Mouse (Mus musculus) left cerebral cortex, adult 2 months (tissue): ENCODE data around the gene Lmtk3. TPM values are rescaled to one million over a fixed set of nuclear protein-coding genes. Genes with fewer than 3 reads are reported as not detected.

ENCODE experiments used
- DNase-seq, 2 experiments: peaks; one replicate each; pipeline ENCODE4 v3.0.0; 2021 to 2022; ENCODE audit warnings: low spot score in 2 of 2, mixed read lengths in 1 of 2; ENCODE audit errors: extremely low spot score in 1 of 2
- H3K27ac ChIP-seq: fragments of 200-600 bp; 2 replicates; pipeline ENCODE4 v1.8.1; 2022
- H3K4me3 ChIP-seq: fragments of 200-600 bp; 2 replicates; pipeline ENCODE4 v1.8.1; 2022
- CTCF ChIP-seq: fragments of 200-600 bp; IDR thresholded peaks from 2 replicates; pipeline ENCODE4 v1.8.1; 2022; ENCODE audit warnings: antibody characterized with exemption, mild to moderate bottlenecking, moderate library complexity
- intact Hi-C: fragments of 180-260 bp; cut with DNase I; formaldehyde crosslinking; loops from one replicate; pipeline ENCODE4 v1.15.1; 2025
- long read RNA-seq, 2 experiments: library from polyadenylated mRNA; stranded (forward); transcript quantifications; one replicate each; pipeline ENCODE4 v2.0.0; 2021; ENCODE audit warnings: borderline mapping rate in 2 of 2
- total RNA-seq, 2 experiments: library from RNA; stranded (reverse); gene quantifications; 2 replicates each; pipeline ENCODE4 v1.2.3; 2021

Gene Lmtk3
- 100 to 1,000 TPM; 258 to 279 TPM for total RNA-seq
- long read RNA-seq, experiment 1, partial matches to known transcripts: 4 of 7 reads
- long read RNA-seq, experiment 1, other reads (novel, unspliced or antisense): 3 of 7 reads
- long read RNA-seq, experiment 2, partial matches to known transcripts: 7 of 9 reads
- long read RNA-seq, experiment 2, other reads (novel, unspliced or antisense): 2 of 9 reads

DNA sequence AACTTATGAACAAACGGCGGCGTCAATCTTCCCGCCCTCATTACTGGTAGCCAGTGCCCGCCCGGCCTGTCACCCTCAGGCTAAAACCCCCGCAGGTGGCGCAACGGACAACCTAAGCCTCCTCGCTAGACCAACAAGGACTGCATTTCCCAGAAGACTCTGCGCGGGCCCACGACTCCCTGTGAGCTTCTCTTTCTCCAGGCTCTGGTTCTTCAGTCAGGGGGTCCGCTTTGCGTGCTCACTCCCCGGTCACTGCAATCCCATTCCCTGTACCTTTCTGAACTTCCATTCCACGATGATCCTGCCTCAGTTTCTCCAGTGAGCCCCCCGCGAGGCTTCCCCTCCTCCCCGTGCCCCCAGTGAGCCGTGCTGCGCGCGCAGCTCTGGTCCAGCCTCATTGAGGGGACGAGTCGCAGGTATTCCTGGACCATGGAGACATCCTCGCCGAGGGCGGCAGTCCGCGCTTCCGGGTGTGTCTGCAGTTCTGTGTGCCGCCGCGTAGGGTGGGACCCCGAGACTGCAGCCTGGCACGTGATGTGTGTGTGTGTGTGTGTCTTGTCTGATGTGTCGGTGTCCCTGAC lies at the start of gene Lmtk3:
Lmtk3 (plus strand) TSS at position 228 of the 581 bp plus-strand sequence.
- H3K4me3 ChIP-seq: peak within 1 kb of the TSS; percentile 59
- intact Hi-C loops: loop anchor here (2.0 kb wide), 1 partner anchor 41 kb away; no protein-coding TSS in a partner anchor
- peak; percentile 74 to 78 for DNase-seq

DNA sequence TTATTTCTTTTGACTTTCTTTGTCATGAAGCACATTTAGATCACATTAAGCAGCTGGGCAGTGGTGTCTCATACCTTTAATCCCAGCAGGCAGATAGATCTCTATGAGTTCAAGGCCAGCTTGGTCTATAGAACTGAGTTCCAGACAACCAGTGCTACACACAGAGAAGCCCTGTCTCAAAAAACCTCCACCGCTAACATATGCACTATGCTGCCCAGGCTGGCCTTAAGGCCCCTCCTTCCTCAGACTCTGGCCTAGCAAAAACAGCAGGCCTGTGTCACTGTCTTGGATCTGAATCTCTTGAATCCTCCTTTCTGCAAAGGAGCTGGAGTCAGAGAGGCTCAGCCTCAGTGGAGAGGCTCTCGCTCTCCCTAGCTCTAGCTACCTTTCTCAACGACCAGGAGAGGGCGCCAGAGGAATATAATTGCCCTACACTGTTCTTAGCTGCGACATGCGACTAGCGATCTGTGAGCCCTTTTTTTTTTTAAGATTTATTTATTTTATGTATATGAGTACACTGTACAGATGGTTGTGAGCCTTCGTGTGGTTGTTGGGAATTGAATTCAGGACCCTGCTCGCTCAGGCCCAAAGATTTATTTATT lies 44.3 kb upstream of the Lmtk3 start:
- Histone ChIP-seq H3K4me3 (no peak overlapping the region), H3K27ac (no peak overlapping the region)
- intact Hi-C loops: loop anchor here (1.0 to 2.0 kb wide), 4 partner anchors 62 to 270 kb away; partner anchors contain the start of gene Kdelr1
- peak; percentile 82 to 84 for DNase-seq
- peak; percentile 82 for TF ChIP-seq CTCF

More for the DNA sequence above, at the start of gene Lmtk3:
- TF ChIP-seq CTCF: peak; percentile 10
- peak within 1 kb of the TSS; percentile 97 for H3K27ac ChIP-seq

DNA sequence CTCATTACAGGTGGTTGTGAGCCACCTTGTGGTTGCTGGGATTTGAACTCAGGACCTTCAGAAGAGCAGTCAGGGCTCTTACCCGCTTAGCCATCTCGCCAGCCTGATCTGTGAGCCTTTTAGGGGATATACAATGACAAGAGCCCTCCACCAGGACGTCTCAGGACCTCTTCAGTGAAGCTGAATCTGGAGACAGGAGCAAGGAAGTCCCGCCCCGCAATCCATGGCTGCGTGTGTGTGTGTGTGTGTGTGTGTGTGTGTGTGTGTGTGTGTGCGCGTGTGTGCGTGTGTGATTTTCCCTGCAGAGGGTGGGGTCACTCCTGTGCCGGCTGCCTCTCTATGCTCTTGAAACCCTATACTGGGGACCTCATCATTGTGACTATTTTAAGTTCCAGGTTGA lies 43.7 kb upstream of the Lmtk3 start:
- no peak overlapping the region for H3K4me3 ChIP-seq
- DNase-seq: no peak
- H3K27ac ChIP-seq: no peak overlapping the region
- intact Hi-C loops: loop anchor here (1.0 to 2.0 kb wide), 4 partner anchors 61 to 269 kb away; partner anchors contain the start of gene Kdelr1
- TF ChIP-seq CTCF: no peak

DNA sequence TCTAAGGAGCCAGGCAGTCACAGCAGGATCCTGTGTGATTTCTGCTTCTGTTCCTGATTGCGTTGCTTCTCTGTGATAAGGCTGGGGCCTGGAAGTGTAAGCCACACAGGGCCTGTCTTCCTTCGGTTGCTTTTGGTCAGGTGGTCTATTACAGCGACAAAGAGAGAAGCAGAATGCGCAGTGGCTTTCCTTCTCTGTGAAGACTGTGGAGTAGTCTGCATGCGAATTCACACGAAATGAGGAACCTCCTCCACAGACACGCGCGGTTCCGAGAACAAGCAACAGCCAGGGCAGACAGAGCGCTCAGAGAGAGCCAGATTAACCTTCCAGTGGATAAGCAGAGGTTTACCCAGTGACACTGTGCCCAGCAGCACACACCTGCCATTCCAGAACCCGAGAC lies 42.2 kb upstream of the Lmtk3 start:
- Histone ChIP-seq H3K27ac (peak overlapping the region; percentile 87), H3K4me3 (peak overlapping the region; percentile 39; the same call in 1 of the 2 replicates)
- no peak for DNase-seq
- TF ChIP-seq CTCF: no peak
- intact Hi-C loops: no loop called here

DNA sequence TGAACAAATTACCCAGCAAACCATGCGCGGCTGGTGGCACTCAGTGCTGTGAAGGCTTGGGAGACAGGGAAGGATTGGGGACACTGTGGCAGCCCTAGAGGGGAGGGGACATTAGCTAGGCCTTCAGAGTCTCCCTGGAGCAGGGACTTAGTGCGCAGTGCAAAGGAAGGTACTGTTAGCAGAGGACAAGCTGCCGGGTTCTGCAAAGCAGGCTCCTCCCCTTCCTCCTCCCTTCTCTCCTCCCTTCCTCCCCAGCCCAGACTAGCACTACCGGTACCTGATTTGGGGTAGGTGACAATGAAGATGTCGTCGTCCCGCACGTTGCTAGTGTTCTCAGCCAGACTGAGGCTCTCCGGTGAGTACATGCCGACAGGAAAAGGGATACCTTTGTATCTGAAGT lies 41.8 kb upstream of the Lmtk3 start:
- intact Hi-C loops: loop anchor here (2.0 kb wide), 1 partner anchor 41 kb away; the partner anchor contains the start of gene Lmtk3
- Histone ChIP-seq H3K4me3 (peak overlapping the region; percentile 39), H3K27ac (peak overlapping the region; percentile 87)
- peak in 1 of 2 experiments; percentile 33 for DNase-seq
- no peak for TF ChIP-seq CTCF

DNA sequence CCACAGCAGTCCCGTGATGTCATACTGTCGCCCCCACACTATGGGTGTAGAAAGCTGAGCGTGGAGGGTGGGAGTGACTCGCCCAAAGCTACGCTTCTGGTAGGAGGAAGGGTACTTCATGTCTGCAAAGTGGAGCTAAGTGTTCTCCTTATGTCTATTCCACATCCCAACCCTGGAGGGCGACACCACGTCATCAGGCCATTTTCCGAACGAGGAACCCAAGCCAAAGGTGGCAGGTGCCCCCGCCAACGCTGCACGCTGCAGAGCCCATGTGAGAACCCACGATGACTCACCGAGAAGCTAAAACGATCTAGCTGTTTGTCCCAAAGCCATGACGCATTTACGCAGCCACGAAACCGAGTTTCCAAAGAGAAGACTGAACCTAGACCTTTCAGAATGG lies 41.2 kb upstream of the Lmtk3 start:
- peak; percentile 76 to 84 for DNase-seq
- Histone ChIP-seq H3K4me3 (peak overlapping the region; percentile 39), H3K27ac (peak overlapping the region; percentile 87)
- intact Hi-C loops: loop anchor here (2.0 kb wide), 1 partner anchor 40 kb away; the partner anchor contains the start of gene Lmtk3
- TF ChIP-seq CTCF: peak; percentile 41

DNA sequence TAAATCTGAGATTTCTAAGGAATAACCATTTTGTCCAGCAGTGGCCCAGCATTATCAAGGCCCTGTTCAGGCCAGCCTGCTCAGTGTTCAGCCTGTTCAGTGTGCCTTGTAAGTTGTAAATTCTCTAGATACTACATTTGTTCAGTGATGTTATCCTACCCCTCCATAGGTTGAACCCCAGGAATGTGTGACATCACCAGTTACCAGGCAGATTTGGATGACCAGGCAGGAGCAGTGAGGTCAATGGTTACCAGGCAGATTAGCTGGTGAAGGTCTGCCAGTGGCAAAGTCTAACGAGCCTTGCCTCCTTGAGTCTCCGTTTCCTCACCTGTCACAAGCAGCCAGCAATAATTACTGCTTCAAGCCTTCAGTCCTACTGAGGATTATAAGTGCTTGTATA lies 39.2 kb upstream of the Lmtk3 start:
- Histone ChIP-seq H3K27ac (no peak overlapping the region), H3K4me3 (no peak overlapping the region)
- intact Hi-C loops: no loop called here
- no peak for TF ChIP-seq CTCF
- DNase-seq: peak; percentile 62 to 67

DNA sequence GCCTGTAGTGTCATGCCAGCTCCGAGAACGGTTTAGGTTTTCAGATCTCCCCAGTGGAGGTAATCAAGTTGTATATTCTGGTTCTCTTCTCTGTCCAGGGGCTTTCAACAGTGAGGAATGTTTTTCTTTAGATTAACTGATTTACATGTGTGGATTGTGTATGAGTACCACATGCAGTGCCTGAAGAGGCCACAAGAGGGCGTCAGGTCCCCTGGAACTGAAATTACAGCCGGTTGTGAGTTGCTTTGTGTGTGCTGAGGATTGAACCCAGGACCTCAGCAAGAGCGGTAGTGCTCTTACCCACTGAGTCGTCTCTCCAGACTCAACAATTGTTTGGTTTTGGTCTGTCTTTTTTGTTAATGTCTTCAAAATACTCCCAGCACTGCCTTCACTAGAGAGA lies 37.0 kb upstream of the Lmtk3 start:
- peak; percentile 46 for TF ChIP-seq CTCF
- intact Hi-C loops: no loop called here
- no peak for DNase-seq
- no peak overlapping the region for H3K4me3 ChIP-seq
- H3K27ac ChIP-seq: no peak overlapping the region

DNA sequence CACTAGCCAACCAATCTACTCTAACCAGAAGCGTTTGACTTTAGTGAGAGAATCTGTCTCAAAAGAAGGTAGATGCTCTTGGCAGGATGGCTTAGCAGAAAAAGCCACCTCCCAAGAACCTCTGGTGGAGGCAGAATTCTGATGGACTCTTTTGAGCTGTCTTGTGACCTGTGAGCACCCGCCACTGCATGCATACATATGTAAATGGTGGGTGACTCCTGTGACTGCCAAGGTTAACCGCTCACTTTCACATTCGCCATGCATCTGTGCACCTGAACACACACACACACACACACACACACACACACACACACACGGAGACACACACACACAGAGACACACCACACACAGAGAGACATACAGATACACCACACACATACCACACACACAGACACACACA lies 36.1 kb upstream of the Lmtk3 start:
- TF ChIP-seq CTCF: no peak
- intact Hi-C loops: no loop called here
- H3K4me3 ChIP-seq: no peak overlapping the region

DNA sequence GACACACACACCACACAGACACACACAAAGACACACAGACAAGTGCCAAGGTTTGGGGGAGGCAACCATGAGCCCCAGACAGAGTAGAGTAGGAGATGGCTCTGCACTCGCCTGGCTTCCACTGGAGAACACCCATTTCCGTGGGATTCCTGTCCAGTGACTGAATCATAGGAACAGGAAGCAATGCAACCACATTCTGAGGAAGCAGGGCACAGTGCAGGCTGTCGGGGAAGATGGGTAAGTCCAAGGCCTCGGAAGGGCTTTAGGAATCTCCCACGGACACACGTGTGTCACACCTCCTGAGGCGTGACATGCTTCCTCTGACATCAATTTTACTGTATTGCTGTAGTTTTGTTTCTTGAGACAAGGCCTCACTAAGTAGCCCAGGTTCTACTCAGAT lies 35.4 kb upstream of the Lmtk3 start:
- no peak for TF ChIP-seq CTCF

More for the DNA sequence above, 36.1 kb upstream of the Lmtk3 start:
- H3K27ac ChIP-seq: no peak overlapping the region
- DNase-seq: no peak

DNA sequence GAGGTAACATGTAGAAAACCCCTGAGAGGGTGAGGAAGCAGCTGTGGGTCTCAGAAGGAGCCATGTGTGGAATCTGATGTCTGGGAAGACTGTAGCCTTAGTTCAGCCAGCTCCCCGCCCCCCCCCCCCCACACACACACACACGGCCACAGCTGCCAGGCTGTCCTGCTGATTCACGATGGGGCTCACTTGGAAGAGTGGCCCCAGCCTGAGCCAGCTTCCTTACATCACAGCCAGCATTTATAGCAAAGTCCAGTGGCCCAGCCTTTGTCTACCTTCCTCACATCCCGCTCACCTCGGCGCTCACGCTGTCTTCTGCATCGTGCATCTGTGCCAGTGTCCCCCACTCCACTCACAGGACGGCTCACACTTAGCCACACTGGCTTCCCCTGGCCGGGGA lies 34.1 kb upstream of the Lmtk3 start:
- no peak for TF ChIP-seq CTCF
- intact Hi-C loops: loop anchor here (2.0 kb wide), 1 partner anchor 29 kb away; no protein-coding TSS in a partner anchor

More for the DNA sequence above, 35.4 kb upstream of the Lmtk3 start:
- DNase-seq: no peak
- intact Hi-C loops: loop anchor here (2.0 kb wide), 1 partner anchor 31 kb away; no protein-coding TSS in a partner anchor
- H3K27ac ChIP-seq: no peak overlapping the region
- H3K4me3 ChIP-seq: no peak overlapping the region

DNA sequence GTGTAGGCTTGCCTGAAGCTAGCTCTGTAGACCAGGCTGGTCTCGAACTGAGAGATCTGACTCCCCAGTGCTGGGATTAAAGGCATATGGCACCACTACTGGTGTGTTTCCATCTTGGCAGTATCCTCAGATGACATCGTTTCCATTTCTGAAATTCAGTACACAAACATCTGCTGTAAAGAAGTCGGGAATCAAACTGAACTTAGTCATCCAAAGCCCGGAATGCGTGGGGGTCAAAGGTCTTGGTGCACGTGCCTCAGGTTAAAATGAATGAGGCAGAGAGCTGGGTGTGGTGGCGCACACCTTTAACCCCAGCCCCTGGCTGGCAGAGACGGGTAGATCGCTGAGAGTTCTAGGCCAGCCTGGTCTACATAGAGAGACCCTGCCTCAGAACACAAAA lies 33.4 kb upstream of the Lmtk3 start:
- H3K27ac ChIP-seq: no peak overlapping the region
- no peak overlapping the region for H3K4me3 ChIP-seq
- intact Hi-C loops: no loop called here
- TF ChIP-seq CTCF: no peak
- DNase-seq: no peak

More for the DNA sequence above, 34.1 kb upstream of the Lmtk3 start:
- no peak overlapping the region for H3K4me3 ChIP-seq
- H3K27ac ChIP-seq: no peak overlapping the region
- no peak for DNase-seq
